Mouse (Mus musculus) MEL (cell line): ENCODE data around the gene Ryr3. TPM values are rescaled to one million over a fixed set of nuclear protein-coding genes. Genes with fewer than 3 reads are reported as not detected.

Experiments
- DNase-seq: peaks from one replicate; pipeline ENCODE4 v3.0.0; 2011; ENCODE audit warnings: low read depth, low spot score
- H3K27ac ChIP-seq: 2 replicates; pipeline ENCODE4 v1.5.1; 2012; ENCODE audit warnings: low read depth, mild to moderate bottlenecking, control low read depth, low read length, moderate library complexity; ENCODE audit not compliant: control insufficient read depth
- H3K27me3 ChIP-seq, 2 experiments: fragments of 150-350 bp in 1 of 2; sonication (generic) in 1 of 2; 2 replicates each; pipeline ENCODE4 v1.6.1; 2012; ENCODE audit warnings: low read length in 2 of 2, mild to moderate bottlenecking in 2 of 2, improper control_type of control experiment in 1 of 2, moderate library complexity in 1 of 2; ENCODE audit not compliant: insufficient read depth in 2 of 2, control insufficient read depth in 1 of 2
- H3K36me3 ChIP-seq, 2 experiments: 2 replicates each; pipeline ENCODE4 v1.6.1; 2012 to 2014; ENCODE audit warnings: low read length in 2 of 2, improper control_type of control experiment in 1 of 2, inconsistent platforms in 1 of 2, mild to moderate bottlenecking in 1 of 2; ENCODE audit not compliant: insufficient read depth in 2 of 2, control insufficient read depth in 1 of 2
- H3K4me1 ChIP-seq, 2 experiments: fragments of 150-350 bp in 1 of 2; sonication (generic) in 1 of 2; 2 replicates each; pipeline ENCODE4 v1.6.1; 2012; ENCODE audit warnings: low read length in 2 of 2, improper control_type of control experiment in 1 of 2, mild to moderate bottlenecking in 1 of 2; ENCODE audit not compliant: insufficient read depth in 2 of 2, control insufficient read depth in 1 of 2
- H3K4me3 ChIP-seq, 2 experiments: fragments of 150-350 bp in 1 of 2; sonication (generic) in 1 of 2; 2 replicates each; pipeline ENCODE4 v1.5.1; 2012; ENCODE audit warnings: low read depth in 2 of 2, low read length in 2 of 2, mild to moderate bottlenecking in 2 of 2, moderate library complexity in 2 of 2, control low read depth in 1 of 2, improper control_type of control experiment in 1 of 2; ENCODE audit not compliant: control insufficient read depth in 1 of 2, insufficient read depth in 1 of 2
- H3K79me2 ChIP-seq: 2 replicates; pipeline ENCODE4 v1.6.1; 2012; ENCODE audit warnings: mild to moderate bottlenecking, low read length, moderate library complexity; ENCODE audit not compliant: control insufficient read depth, poor library complexity, insufficient read depth
- H3K9ac ChIP-seq: 2 replicates; pipeline ENCODE4 v1.6.1; 2012; ENCODE audit warnings: low read depth, mild to moderate bottlenecking, control low read depth, low read length, moderate library complexity; ENCODE audit not compliant: control insufficient read depth, poor library complexity, severe bottlenecking
- H3K9me3 ChIP-seq: fragments of 150-350 bp; sonication (generic); replicated peaks from 2 replicates; pipeline ENCODE4 v1.6.1; 2012; ENCODE audit warnings: mild to moderate bottlenecking, low read length, improper control_type of control experiment, moderate library complexity; ENCODE audit not compliant: insufficient read depth
- BHLHE40 ChIP-seq: IDR thresholded peaks from 2 replicates; pipeline ENCODE4 v1.6.1; 2012; ENCODE audit warnings: low read depth, mild to moderate bottlenecking, inconsistent platforms, low read length, improper control_type of control experiment, borderline replicate concordance
- CHD1 ChIP-seq: IDR thresholded peaks from 2 replicates; pipeline ENCODE4 v1.6.1; 2012; ENCODE audit warnings: low read depth, mild to moderate bottlenecking, inconsistent platforms, low read length, improper control_type of control experiment
- CHD2 ChIP-seq: IDR thresholded peaks from 2 replicates; pipeline ENCODE4 v1.6.1; 2011; ENCODE audit warnings: low read length, improper control_type of control experiment
- CTCF ChIP-seq, 3 experiments: IDR thresholded peaks in 2 of 3; conservative IDR thresholded peaks in 1 of 3; 2 replicates each; pipeline ENCODE4 v1.5.1; 2011 to 2012; ENCODE audit warnings: low read length in 3 of 3, low read depth in 2 of 3, mild to moderate bottlenecking in 2 of 3, improper control_type of control experiment in 1 of 3, inconsistent platforms in 1 of 3, mixed read lengths in 1 of 3, moderate library complexity in 1 of 3; ENCODE audit not compliant: control insufficient read depth in 1 of 3, insufficient read depth in 1 of 3, poor library complexity in 1 of 3, severe bottlenecking in 1 of 3
- ELF1 ChIP-seq: IDR thresholded peaks from 2 replicates; pipeline ENCODE4 v1.6.1; 2014; ENCODE audit warnings: low read depth, mild to moderate bottlenecking, inconsistent platforms, low read length, improper control_type of control experiment, moderate library complexity
- ETS1 ChIP-seq: IDR thresholded peaks from 2 replicates; pipeline ENCODE4 v1.6.1; 2012; ENCODE audit warnings: low read depth, mild to moderate bottlenecking, inconsistent platforms, low read length, improper control_type of control experiment, moderate library complexity
- GABPA ChIP-seq: IDR thresholded peaks from 2 replicates; pipeline ENCODE4 v1.6.1; 2012; ENCODE audit warnings: low read depth, mild to moderate bottlenecking, inconsistent platforms, low read length, improper control_type of control experiment, moderate library complexity
- JUND ChIP-seq: IDR thresholded peaks from 2 replicates; pipeline ENCODE4 v1.6.1; 2011; ENCODE audit warnings: low read depth, mild to moderate bottlenecking, improper control_type of control experiment, low read length
- KAT2A ChIP-seq: conservative IDR thresholded peaks from 2 replicates; pipeline ENCODE4 v1.6.1; 2012; ENCODE audit warnings: low read depth, low read length, improper control_type of control experiment, inconsistent platforms
- MAFK ChIP-seq: IDR thresholded peaks from 2 replicates; pipeline ENCODE4 v1.6.1; 2011; ENCODE audit warnings: low read depth, mild to moderate bottlenecking, low read length, improper control_type of control experiment, borderline replicate concordance
- MEF2A ChIP-seq: IDR thresholded peaks from 2 replicates; pipeline ENCODE4 v1.6.1; 2014; ENCODE audit warnings: low read depth, mild to moderate bottlenecking, inconsistent platforms, low read length, improper control_type of control experiment; ENCODE audit not compliant: poor library complexity, insufficient replicate concordance, severe bottlenecking; ENCODE audit errors: extremely low read depth
- MXI1 ChIP-seq: IDR thresholded peaks from 2 replicates; pipeline ENCODE4 v1.6.1; 2011; ENCODE audit warnings: mild to moderate bottlenecking, low read depth, low read length, improper control_type of control experiment
- MYB ChIP-seq: IDR thresholded peaks from 2 replicates; pipeline ENCODE4 v1.6.1; 2011; ENCODE audit warnings: mild to moderate bottlenecking, low read depth, low read length, improper control_type of control experiment
- MYC ChIP-seq: IDR thresholded peaks from 2 replicates; pipeline ENCODE4 v1.6.1; 2011; ENCODE audit warnings: low read depth, mild to moderate bottlenecking, low read length, improper control_type of control experiment, moderate library complexity
- NELFE ChIP-seq: IDR thresholded peaks from 2 replicates; pipeline ENCODE4 v1.6.1; 2011; ENCODE audit warnings: low read depth, low read length, improper control_type of control experiment
- POLR2A ChIP-seq, 2 experiments: IDR thresholded peaks; 2 replicates each; pipeline ENCODE4 v1.6.1; 2011 to 2012; ENCODE audit warnings: low read length in 2 of 2, mild to moderate bottlenecking in 2 of 2, control low read depth in 1 of 2, improper control_type of control experiment in 1 of 2, low read depth in 1 of 2, moderate library complexity in 1 of 2; ENCODE audit not compliant: control insufficient read depth in 1 of 2, insufficient read depth in 1 of 2, poor library complexity in 1 of 2
- POLR2AphosphoS2 ChIP-seq: IDR thresholded peaks from 2 replicates; pipeline ENCODE4 v1.6.1; 2011; ENCODE audit warnings: low read length, improper control_type of control experiment
- RAD21 ChIP-seq: IDR thresholded peaks from 2 replicates; pipeline ENCODE4 v1.6.1; 2011; ENCODE audit warnings: mild to moderate bottlenecking, low read depth, low read length, improper control_type of control experiment
- RCOR1 ChIP-seq: IDR thresholded peaks from 2 replicates; pipeline ENCODE4 v1.6.1; 2012; ENCODE audit warnings: low read depth, mild to moderate bottlenecking, inconsistent platforms, low read length, improper control_type of control experiment
- SIN3A ChIP-seq: IDR thresholded peaks from 2 replicates; pipeline ENCODE4 v1.6.1; 2012; ENCODE audit warnings: low read length, improper control_type of control experiment, inconsistent platforms
- TAL1 ChIP-seq: IDR thresholded peaks from 2 replicates; pipeline ENCODE4 v1.6.1; 2012; ENCODE audit warnings: mild to moderate bottlenecking, inconsistent platforms, low read length, moderate library complexity, mixed read lengths
- TBP ChIP-seq: IDR thresholded peaks from 2 replicates; pipeline ENCODE4 v1.8.0; 2011; ENCODE audit warnings: low read depth, low read length, improper control_type of control experiment
- TCF12 ChIP-seq: IDR thresholded peaks from 2 replicates; pipeline ENCODE4 v1.6.1; 2014; ENCODE audit warnings: low read depth, mild to moderate bottlenecking, inconsistent platforms, low read length, improper control_type of control experiment, moderate library complexity
- UBTF ChIP-seq: IDR thresholded peaks from 2 replicates; pipeline ENCODE4 v1.6.1; 2012; ENCODE audit warnings: low read depth, mild to moderate bottlenecking, inconsistent platforms, low read length, improper control_type of control experiment, moderate library complexity, borderline replicate concordance; ENCODE audit not compliant: insufficient read depth
- USF1 ChIP-seq: IDR thresholded peaks from 2 replicates; pipeline ENCODE4 v1.6.1; 2014; ENCODE audit warnings: low read depth, mild to moderate bottlenecking, inconsistent platforms, low read length, improper control_type of control experiment, moderate library complexity
- ZC3H11A ChIP-seq: IDR thresholded peaks from 2 replicates; pipeline ENCODE4 v1.6.1; 2012; ENCODE audit warnings: low read depth, mild to moderate bottlenecking, inconsistent platforms, low read length, improper control_type of control experiment
- ZMIZ1 ChIP-seq: IDR thresholded peaks from 2 replicates; pipeline ENCODE4 v1.6.1; 2012; ENCODE audit warnings: low read depth, mild to moderate bottlenecking, inconsistent platforms, low read length, improper control_type of control experiment, moderate library complexity
- ZNF384 ChIP-seq: IDR thresholded peaks from 2 replicates; pipeline ENCODE4 v1.6.1; 2012; ENCODE audit warnings: low read depth, mild to moderate bottlenecking, inconsistent platforms, low read length, improper control_type of control experiment
- polyA plus RNA-seq, 2 experiments: library from polyadenylated mRNA; stranded (reverse) in 1 of 2; unstranded in 1 of 2; fragments of >175 nt in 1 of 2; fragments of >200 nt in 1 of 2; gene quantifications; 2 replicates each; pipeline versions ENCODE4 v1.2.1 to v1.2.4; 2012; ENCODE audit warnings: low replicate concordance in 2 of 2, low read depth in 1 of 2; ENCODE audit not compliant: insufficient read length in 2 of 2, insufficient read depth in 1 of 2, missing spikeins in 1 of 2
- total RNA-seq: library from RNA; depleted of rRNA; stranded (reverse); fragments of 300-350 nt; gene quantifications from 2 replicates; pipeline ENCODE4 v1.2.3, GENCODE M21; 2012

The Ryr3 gene
- total and polyA plus RNA-seq, 3 experiments, result 0.04 TPM; not detected in 2

GRCm38 (mm10) chr2:112881805-112882204, 335.1 kb downstream of the Ryr3 start:
- H3K9ac ChIP-seq, result no peak overlapping the region
- no peaks in the 10 kb centered on the region for H3K27me3 ChIP-seq
- TF ChIP-seq RCOR1 (no peak), POLR2A (IDR thresholded peaks at IDR 0.05; ENCODE audit: control insufficient read depth in 1 of 2, insufficient read depth in 1 of 2, low read depth in 1 of 2, low read length in 2 of 2, poor library complexity in 1 of 2) (no peak), USF1 (no peak), ZMIZ1 (no peak), RAD21 (no peak), ETS1 (no peak), MYB (no peak), SIN3A (no peak), CHD1 (no peak), TAL1 (no peak), CHD2 (no peak), ZC3H11A (no peak), GABPA (no peak), KAT2A (no peak), TBP (no peak), MYC (no peak), NELFE (no peak), MAFK (no peak)

GRCm38 (mm10) chr2:112881376-112881775, 335.5 kb downstream of the Ryr3 start:
- DNase-seq, result no peak
- no peak for TF ChIP-seq ZNF384
- no peak for TF ChIP-seq ELF1
- TF ChIP-seq MXI1, result no peak
- TF ChIP-seq MAFK, result no peak
- no peak for TF ChIP-seq KAT2A
- no peak for TF ChIP-seq TCF12
- TF ChIP-seq JUND, result no peak
- TF ChIP-seq GABPA, result no peak
- TF ChIP-seq POLR2A (IDR thresholded peaks at IDR 0.05; ENCODE audit: control insufficient read depth in 1 of 2, insufficient read depth in 1 of 2, low read depth in 1 of 2, low read length in 2 of 2, poor library complexity in 1 of 2), result no peak
- no peak for TF ChIP-seq ZMIZ1
- TF ChIP-seq POLR2AphosphoS2, result no peak
- no peak for TF ChIP-seq CTCF (IDR thresholded peaks at IDR 0.05 in 2 of 3, conservative IDR thresholded peaks at IDR 0.05 in 1 of 3; ENCODE audit: control insufficient read depth in 1 of 3, insufficient read depth in 1 of 3, low read depth in 2 of 3, low read length in 3 of 3, poor library complexity in 1 of 3, severe bottlenecking in 1 of 3)
- no peak for TF ChIP-seq ETS1
- no peak for TF ChIP-seq MYB
- TF ChIP-seq MEF2A, result no peak
- TF ChIP-seq BHLHE40, result no peak
- no peak for TF ChIP-seq UBTF
- TF ChIP-seq TAL1, result no peak
- no peak for TF ChIP-seq CHD2
- no peak for TF ChIP-seq SIN3A
- no peak overlapping the region for H3K9ac ChIP-seq
- no peaks in the 10 kb centered on the region for H3K4me1 ChIP-seq
- no peak overlapping the region for H3K4me3 ChIP-seq
- no peaks in the 10 kb centered on the region for H3K27me3 ChIP-seq
- no peak overlapping the region for H3K27ac ChIP-seq
- H3K36me3 ChIP-seq, result no peaks in the 10 kb centered on the region
- H3K79me2 ChIP-seq, result no peaks in the 10 kb centered on the region
- no peaks in the 10 kb centered on the region for H3K9me3 ChIP-seq

More at GRCm38 (mm10) chr2:112881805-112882204, 335.1 kb downstream of the Ryr3 start:
- Histone ChIP-seq H3K79me2 (no peaks in the 10 kb centered on the region), H3K27ac (no peak overlapping the region), H3K4me3 (no peak overlapping the region), H3K4me1 (no peaks in the 10 kb centered on the region), H3K9me3 (no peaks in the 10 kb centered on the region), H3K36me3 (no peaks in the 10 kb centered on the region)
- no peak for DNase-seq
